Mouse (Mus musculus) brain, embryonic 18.5 days (tissue): ENCODE data around the gene Fto.
A peak's percentile ranks its signal among the peaks of the same experiment; 100 is the strongest.

Experiments
- DNase-seq: peaks from one replicate; pipeline ENCODE4 v3.0.0-alpha.2; 2012; ENCODE audit warnings: low read depth, low spot score

The Fto gene

DNA sequence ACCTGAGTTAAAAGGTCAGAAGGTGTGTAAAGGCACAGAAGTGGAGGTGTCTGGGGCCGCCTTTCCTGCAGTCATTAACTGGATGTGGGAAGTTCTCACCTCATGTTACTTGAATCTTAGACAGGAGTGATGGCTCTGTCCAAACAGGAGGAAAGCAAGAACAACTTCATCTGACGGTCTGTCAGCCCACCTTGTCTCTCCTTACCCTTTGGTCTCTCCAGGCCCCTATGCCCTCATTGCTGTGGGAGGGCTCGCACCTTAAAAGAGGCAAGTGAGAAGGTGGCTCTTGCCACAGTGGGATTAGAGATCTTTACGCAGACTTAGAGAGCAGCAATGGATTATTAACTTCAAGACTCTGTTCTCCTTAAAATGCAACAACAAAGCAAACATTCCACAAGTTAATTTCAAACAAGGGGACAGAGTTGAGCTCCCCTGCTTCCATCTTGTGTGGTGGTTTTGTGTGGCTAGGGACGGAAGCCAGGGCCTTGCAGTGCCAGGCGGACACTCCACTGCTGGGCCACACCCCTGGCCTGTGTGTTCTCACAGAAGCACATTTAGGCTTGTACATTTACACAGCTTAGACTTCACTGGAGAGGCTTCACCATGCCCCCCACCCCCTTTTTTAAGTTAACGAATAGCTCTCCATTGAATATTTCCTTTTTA lies 135.5 kb downstream of the Fto start:
- DNase-seq: no peak

DNA sequence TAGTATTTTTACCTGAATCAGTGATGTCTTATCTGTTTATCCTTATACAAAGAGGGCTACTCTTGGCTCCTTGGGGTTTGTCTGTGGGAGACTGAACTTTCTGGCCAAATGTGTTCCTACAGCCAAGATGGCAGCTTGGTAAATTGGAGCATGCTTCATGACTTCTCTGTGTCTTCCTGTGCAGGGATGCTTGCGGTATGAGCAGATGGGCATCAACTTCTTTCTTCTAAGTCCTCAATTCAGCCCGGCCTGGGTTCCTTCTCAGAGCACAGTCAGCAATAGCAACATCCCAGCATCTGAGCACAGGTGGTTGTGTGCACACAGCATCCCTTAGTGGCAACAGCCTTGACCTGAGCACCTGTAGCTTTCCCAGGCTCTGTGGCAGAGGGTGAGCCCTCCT lies 141.6 kb downstream of the Fto start:
- DNase-seq: no peak

DNA sequence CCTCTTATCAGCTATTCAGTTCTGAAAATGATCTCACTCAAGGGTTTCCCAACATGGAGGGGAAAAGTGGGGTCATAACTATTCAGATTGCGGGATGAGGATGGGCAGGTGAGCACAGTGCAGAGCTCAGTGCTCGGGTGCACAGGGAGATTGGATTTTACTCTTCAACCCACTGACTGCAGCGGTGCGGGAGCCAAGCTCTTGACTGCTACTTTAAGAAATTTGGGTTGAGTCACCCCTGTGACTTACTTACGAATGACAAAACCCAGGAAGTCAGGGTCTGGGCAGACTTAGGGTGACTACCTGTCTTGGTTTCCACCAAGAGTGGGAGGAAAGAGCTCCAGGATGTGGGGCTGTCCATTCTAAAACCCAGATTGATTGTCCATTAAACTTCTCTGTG lies 142.3 kb downstream of the Fto start:
- DNase-seq: no peak

DNA sequence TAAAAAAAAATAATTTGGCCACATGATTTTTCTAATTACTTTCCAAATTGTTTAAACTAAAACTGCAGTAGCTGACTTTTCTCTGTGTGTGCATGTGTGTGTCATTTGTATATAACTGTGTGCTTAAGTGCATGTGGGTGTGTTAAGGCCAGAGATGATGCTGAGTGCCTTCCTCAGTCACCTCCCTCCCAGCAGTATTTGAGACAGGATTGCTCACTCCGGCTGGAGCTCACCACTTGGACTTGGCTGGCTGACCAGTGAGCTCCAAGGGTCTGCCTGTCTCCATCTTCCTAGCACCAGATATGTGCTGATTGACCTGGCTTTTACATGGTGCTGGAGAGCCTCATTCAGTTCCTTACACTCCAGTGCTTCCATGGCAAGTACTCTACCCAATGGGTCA lies 144.7 kb downstream of the Fto start:
- DNase-seq: no peak

DNA sequence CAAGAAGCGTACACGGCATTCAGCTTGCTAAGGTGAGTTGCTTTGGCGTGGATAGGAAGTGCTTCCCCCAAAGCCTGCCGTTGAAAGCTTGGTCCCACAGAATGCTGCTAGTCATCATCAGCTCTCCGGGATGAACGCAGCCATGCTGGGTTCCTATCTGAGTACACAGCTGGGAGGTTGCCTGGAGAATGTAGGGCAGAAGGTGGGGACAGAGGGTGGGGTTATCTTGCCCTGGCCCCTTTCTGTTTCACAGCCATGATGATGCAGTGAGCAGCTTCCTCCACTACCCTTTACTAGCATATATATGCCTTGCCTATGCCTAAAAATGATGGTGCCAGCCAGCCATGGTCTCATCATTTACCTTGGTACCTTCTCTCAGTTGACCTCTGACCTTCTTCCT lies 147.6 kb downstream of the Fto start:
- no peak for DNase-seq

DNA sequence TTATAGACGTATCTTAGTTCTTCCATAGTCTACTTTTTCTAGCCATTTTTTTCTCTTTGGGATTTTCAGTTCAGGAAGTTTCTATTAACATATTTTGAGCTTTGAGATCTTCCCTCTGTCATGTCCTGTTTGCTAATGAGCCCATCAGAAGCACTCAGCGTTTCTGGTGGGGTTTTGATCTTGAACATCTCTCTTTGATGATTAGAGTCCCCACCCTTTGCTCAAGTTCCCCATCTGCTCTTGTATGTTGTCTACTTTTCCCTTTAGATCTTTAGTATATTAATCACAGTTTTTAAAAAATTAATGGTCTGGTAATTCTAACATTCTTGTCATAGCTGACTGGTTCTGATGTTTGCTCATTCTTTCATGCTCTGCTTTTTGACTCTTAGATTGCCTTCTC lies 150.4 kb downstream of the Fto start:
- DNase-seq: no peak

DNA sequence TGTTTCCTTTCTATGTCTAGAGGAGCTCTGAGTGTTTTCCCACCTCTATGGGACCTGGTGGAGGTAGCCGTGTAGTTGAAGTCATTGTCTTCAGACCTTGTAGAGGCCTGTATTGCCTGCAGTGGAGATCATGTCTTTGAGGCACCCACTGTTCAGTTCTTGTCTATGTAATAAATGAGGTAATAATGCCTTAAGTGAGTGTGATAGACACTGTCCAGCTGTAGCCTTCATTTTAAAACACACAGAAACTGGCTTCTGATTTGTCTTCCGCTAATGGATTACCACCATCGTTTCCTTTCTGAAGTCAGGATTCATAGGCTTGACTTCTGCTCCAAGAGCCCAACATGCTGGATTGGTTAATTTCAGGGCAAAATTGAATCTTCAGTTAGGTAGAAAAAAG lies 154.1 kb downstream of the Fto start:
- DNase-seq: no peak

DNA sequence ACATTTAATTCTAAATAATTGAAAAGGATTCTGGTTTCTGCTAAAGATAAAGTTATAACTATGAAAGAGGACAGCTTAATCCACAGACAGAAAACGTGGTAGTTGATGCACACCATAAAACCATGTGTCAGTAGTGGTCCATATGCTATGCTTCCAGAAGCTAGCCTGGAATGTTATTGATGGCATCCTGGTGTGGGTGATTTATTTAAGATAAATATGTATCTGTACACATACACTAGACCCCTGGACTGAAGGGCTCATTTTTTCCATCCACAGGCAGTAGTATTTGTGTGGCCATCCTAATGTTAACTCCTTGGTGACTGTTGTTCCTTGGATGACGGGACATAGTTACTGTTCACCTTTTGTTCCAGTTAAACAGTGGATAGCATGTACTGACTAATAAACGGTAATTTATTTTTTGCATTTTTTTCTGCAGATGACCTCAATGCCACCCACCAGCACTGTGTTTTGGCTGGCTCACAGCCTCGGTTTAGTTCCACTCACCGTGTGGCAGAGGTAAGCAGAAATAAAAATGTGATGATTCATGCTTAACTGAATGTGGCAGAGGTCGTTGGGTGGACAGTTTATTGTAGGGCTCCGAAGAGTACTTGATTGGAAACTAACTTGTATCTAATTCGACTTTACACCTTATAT lies 154.7 kb downstream of the Fto start:
- DNase-seq: no peak

DNA sequence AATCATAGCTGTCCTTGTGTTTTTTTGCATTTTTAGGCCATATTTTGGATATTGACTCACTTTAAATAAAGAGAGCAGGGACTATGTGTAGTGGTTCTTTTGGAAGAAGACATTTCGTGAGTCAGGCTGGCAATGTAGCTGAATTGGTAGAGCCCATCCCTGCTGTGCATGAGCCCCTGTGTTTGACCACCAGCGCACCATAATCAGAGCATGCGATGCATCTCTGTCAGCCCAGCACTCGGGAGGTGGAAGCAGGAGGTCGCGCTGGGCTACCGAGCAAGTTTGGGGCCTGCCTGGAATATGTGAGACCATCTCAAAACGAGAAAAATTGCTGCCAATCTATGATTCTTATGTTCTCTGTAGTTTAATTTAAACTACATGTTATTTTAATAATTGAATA lies 156.1 kb downstream of the Fto start:
- DNase-seq: no peak

DNA sequence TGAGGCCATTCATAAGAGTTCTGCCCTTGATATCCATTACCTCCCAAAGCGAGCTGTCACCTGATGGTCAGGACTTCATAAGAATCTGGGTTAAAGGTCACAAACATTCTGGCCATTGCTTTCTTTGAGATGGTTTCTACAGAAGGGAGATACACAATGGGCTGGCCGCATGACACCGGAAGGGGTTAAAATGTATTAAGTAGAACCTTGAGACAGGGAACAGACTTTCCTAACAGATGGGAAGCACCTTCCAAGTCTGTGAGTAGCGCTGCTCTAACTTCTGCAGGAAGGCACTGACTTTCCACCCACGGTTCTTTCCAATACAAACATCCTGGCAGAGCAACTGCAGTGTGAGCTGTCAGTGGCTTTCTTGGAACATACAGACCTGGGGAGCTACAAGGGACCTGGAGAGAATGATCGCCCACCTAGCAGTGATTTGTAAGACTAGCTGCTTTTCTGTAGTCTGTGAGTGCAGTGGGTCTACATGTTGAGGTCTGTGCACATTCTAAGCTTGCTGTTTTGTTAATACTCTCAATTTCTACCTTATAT lies 161.5 kb downstream of the Fto start:
- DNase-seq: no peak

DNA sequence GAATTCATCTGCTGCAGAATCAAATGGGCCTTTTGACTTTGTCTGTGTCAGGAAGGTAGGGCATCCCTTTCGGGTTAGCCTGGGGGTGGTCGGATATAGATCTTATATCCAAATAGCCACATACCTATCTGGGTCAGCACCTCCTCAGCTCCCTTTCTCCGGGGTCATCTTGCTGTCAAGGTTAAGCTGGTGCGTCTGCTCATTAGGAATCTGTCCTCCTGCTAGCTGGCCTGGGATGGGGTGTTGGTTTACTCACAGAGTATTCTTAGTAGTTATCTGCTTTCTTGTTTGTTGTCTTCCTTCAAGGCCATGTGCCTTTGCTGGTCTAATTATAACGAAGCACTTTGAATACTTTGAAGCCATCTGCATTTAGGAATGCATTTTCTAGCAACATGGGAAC lies 163.7 kb downstream of the Fto start:
- no peak for DNase-seq

DNA sequence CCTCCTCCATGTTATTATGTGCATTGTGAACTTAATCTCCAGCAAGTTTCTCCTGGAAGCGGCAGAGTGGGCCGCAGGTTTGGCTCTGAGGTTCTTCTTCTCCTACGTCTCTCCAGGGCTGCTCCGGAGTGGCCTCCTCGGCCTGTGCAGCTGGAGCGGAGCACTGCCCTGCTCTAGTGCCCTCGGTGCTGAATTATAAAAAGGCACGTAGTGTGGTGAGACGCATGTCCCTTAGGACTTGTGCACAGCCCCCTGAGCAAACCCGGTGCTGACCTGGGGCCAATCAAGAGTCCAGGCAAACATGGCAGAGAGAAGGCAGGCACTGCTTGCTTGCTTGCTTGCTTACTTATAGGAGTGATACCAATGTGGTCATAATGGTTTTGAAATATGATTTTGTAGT lies 164.1 kb downstream of the Fto start:
- DNase-seq: no peak

DNA sequence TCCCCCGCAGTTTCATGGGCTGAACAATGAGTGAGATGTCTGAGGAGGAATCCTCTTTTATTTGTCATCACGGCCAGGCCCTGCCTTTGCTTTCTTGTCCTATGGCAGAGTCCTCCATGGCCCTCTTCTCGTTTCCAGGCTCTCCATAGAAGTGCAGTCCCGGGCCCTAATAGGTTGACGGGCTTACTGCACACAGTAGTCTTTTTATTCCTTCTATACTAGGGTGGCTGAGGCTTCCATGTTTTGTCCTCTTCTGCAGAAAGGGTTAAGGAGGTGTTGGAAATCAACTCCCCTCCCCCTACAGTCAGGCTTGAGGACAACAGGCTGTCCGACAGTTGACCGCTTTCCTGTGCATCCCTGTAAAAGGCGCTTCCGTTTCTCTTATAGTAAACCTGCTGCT lies 169.2 kb downstream of the Fto start:
- DNase-seq: no peak

DNA sequence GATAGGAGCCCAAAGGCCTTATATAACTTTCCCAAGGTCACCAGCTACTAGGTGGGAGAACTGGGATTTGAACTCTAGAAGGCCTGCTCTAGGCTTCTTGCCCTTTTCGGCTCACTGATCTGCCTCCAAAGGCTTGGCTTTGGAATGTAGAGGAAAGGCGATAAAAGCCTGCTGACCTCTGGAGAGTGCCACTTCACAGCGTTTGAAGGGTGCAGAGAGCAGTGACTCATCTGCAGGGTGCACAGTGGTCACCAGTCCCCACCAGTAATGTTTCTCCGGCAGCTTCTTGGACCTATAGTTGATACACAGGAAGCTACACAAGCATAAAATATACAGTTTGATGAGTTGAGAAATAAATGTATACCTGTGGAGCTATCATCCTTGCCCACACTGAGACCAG lies 173.1 kb downstream of the Fto start:
- no peak for DNase-seq

DNA sequence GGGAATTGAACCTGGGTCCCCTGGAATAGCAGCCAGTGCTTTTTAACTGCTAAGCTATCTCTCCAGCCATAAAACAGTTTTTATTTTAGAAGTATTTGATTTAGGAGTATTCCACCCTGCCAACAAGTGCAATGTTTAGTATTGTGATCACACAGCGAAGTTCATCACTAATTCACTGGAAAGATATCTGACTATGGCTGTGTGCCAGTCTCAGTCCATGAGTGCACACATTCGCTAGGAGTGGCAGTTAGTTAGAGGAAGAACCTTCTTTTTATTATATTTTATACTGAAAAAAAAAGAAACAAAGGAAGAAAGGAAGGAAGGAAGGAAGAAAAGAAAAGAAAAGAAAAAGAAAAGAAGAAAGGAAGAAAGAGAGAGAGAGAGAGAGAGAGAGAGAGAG lies 174.1 kb downstream of the Fto start:
- no peak for DNase-seq

DNA sequence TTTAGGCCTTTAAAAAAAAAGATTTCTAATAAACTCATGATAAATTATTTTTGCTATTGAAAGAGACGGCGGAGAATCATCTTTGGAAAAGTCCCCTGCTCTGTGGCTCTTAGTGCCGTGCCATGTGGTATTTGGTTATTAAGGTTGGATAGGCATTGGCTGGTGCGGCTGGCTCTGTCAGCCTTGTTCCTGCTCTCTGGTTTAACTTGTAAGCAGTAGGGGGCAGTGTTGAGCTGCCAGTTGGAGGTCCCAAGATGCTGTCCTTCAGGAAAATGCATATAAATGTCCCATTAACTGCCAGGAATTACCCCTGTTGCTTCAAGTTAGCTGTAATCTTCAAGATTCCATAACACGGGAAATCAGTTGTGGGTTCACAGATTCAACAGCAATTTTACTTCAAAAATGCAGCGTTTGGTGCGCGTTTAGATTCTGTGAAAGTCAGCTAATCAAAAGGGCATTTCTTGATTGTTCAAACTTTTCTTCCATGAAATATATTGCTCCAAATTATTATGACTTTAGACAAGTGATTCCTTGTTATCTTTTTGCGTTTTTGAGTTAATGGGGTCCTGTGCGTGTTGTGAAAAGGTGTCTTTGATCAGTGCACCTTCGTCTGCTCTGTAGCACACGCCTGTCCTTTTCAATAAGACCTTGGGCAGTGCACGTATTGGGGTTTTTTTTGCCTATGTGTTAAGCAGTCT lies 174.9 kb downstream of the Fto start:
- peak; percentile 14 for DNase-seq

DNA sequence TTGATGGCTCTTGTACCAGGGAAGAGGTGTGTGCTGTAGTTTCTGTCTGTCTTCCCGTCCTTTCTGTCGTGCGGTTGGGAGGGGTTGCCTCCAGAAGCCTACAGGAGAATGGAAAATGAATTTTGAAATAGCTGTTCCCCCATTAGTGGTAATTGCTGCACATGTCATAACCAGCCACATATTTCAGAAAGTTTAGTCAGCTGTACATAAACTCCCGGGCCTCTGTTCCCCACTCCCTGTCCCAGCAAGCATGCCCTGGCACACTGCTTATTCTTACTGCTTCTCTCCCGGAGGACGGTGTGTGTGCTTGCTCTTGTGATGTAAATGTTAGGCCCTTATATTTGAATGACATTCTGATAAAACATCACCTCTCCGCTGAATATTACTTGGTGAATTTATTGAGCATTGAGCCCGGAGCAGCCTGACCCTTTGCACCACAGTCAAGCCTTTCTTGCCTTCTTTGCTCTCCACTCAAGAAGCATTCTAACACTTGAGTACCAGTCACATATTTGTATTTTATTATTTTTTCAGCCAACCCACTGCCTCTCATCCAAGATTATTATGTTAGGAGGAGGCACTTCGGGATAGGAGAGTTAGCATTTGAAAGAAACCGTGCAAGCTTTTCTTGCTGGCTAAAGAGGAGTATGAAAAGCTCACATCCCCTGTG lies 175.6 kb downstream of the Fto start:
- no peak for DNase-seq

DNA sequence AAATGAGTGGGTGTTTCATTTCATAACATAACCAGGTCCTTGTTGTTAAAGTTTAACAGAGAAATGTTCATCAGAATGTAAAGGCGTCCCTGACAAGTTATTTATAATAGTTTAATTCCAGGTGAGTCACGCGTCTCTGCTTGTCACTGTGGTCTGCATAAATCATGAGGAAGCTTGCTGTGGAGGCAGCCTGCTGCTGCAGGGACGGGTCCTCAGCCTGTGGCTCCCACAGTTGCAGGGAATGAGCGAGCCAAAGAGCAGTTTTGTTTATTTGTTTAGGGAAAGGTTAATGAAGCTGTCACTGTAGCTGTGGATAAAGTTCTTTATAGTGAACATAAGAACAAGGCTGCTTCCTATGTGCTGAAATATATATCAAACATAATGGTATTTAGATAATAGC lies 176.7 kb downstream of the Fto start:
- DNase-seq: no peak

DNA sequence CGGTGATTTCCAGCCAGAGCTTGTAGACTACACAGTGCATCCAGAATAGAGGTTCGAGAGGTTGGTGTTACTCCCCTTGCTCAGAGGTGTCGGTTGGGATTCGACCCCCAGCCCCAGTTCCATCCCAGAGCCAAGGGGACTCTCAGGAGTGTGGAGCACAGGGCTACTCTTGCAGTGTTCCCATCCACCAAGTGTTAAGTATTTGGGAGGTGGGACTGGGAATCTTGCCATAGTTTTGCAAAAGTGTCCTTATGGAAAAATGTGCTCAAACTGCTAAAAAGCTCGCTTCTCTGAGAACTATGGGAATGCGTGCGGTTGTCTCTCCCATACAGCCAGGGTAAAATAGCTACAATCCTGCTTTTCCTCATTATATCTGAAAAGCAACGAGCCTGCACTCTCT lies 180.0 kb downstream of the Fto start:
- no peak for DNase-seq

DNA sequence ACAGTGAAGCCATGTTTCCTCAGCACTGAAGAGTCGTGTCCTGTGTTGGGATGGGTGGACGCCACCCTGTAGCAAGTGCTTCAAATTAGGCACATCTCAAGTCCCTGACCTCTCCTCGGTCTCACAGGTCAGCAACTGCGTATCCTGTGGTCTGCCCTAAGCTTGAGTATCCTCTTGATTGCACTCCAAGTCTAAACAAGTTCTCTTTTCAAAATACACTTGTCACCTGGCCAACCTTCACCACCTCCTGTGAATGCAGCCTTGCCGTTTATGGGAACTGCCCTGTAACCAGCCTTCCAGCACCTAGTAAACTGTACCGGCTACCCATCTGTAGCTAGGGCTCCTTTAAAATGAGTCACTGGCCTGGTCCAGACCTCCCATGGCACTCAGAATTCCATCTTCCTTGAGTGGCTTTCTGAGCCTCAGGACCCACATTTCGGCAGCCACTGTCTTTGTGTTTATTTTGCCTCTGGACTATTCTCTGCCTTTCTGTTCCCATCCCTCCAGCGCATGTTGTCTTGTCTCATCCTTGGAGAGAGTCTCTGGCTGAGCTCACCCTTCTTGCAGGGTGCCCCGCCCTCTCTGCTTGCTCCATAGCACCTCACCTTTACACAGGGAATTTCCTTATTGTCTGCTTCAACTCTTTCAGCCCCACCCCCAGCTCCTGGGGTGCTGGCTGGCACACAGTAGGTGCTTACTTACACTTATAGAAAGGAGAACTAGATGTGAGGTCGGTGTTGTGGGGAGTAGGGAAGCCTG lies 181.4 kb downstream of the Fto start:
- DNase-seq: no peak

DNA sequence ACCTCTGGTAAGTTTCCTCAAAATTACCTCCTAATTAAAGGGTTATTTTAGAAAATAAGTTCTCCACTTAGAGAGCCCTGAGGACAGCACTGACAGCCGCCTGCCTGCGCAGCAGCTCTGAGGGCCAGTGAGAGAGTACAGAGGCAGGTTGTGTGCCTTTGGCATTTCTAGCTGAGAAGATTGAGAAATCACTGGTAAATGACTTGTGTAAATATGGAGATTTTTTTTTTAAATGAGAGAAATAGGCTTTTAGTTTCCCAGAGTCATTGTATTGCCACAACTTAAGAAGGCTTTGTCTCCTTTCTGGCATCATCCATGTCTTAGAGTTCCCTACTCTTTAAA lies 181.9 kb downstream of the Fto start:
- DNase-seq: no peak

DNA sequence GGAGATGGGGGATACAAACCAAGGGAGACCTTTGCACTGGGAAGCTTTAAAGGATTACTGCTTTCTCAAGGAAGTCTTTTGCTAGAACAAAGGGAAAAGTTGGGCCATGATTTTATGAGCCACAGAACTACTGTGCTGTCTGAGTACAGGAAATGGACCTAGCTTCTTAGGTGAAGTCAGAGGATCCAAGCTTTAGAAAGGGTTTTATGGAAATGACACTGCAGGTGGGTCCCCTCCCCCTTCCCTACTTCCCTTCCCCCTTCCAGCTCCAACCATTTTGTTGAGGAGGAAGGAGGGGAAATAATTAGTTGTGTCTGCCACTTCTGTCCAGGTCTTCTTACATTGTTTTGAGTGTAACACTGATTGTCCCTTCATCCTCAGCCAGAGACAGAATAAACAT lies 182.7 kb downstream of the Fto start:
- DNase-seq: no peak
